Mouse (Mus musculus): Measurements from ENCODE around the gene Dbndd2. TPM values are rescaled to one million over a fixed set of nuclear protein-coding genes. Genes with fewer than 3 reads are reported as not detected.

Dbndd2 gene
- polyA plus RNA-seq, 2 experiments = 4.0 to 5.8 TPM

- TF ChIP-seq EP300 (IDR thresholded peaks at IDR 0.05; ENCODE audit: low read depth) = no peak
- TF ChIP-seq CTCF (IDR thresholded peaks at IDR 0.05; ENCODE audit: low read depth) = no peak
- Histone ChIP-seq H3K27me3 (ENCODE audit: control insufficient read depth, insufficient read depth, low read length) (peaks cover 31% of the 10 kb centered on the region), H3K4me2 (ENCODE audit: low read depth) (peak overlapping the region; percentile 47), H3K9me3 (ENCODE audit: control insufficient read depth, low read length) (no peaks in the 10 kb centered on the region), H3K4me3 (ENCODE audit: insufficient read depth in 1 of 2, low read depth in 2 of 2, low read length in 2 of 2) (peak overlapping the region; percentile 53 to 56), H3K27ac (no peak overlapping the region), H3K9ac (replicated peaks) (no peak overlapping the region; the same call in 1 of the 2 replicates), H3K36me3 (replicated peaks; ENCODE audit: control insufficient read depth, insufficient read depth, low read depth) (no peaks in the 10 kb centered on the region), H3K4me1 (replicated peaks; ENCODE audit: control insufficient read depth in 2 of 2, insufficient read depth in 2 of 2, low read length in 1 of 2) (peaks cover 0 to 4% of the 10 kb centered on the region in 2 experiments; a peak in 1 of 4 replicates)
- WGBS (ENCODE audit: insufficient replicate concordance) = 1% methylated on average over 23 of the region's 26 CpGs
- DNase-seq (ENCODE audit: low read depth in 3 of 3, low spot score in 3 of 3) (no peak), ATAC-seq (ENCODE audit: insufficient read depth) (peak; percentile 75)
Measured at GRCm38 (mm10) chr2:164443051-164443437, 42.9 kb upstream of the Dbndd2 start.

- H3K36me3 ChIP-seq (replicated peaks; ENCODE audit: control insufficient read depth, insufficient read depth, low read depth) = no peaks in the 10 kb centered on the region
- no peak for TF ChIP-seq EP300 (IDR thresholded peaks at IDR 0.05; ENCODE audit: low read depth)
- TF ChIP-seq CTCF (IDR thresholded peaks at IDR 0.05; ENCODE audit: low read depth) = no peak
- WGBS (ENCODE audit: insufficient replicate concordance) = 9% methylated on average over 18 of the region's 18 CpGs
- no peak within 1 kb of the TSS for H3K27ac ChIP-seq
- H3K4me1 ChIP-seq (replicated peaks; ENCODE audit: control insufficient read depth in 2 of 2, insufficient read depth in 2 of 2, low read length in 1 of 2) = peaks cover 0 to 4% of the 10 kb centered on the region in 2 experiments; a peak in 1 of 4 replicates
- ATAC-seq (ENCODE audit: insufficient read depth) (no peak), DNase-seq (ENCODE audit: low read depth in 3 of 3, low spot score in 3 of 3) (no peak)
- no peaks in the 10 kb centered on the region for H3K9me3 ChIP-seq (ENCODE audit: control insufficient read depth, low read length)
- peak within 1 kb of the TSS; percentile 53 to 56 for H3K4me3 ChIP-seq (ENCODE audit: insufficient read depth in 1 of 2, low read depth in 2 of 2, low read length in 2 of 2)
- H3K4me2 ChIP-seq (ENCODE audit: low read depth) = peak within 1 kb of the TSS; percentile 47
- H3K9ac ChIP-seq (replicated peaks) = peak within 1 kb of the TSS; percentile 36
- peaks cover 31% of the 10 kb centered on the region for H3K27me3 ChIP-seq (ENCODE audit: control insufficient read depth, insufficient read depth, low read length)
Measured at GRCm38 (mm10) chr2:164443460-164444000, 42.4 kb upstream of the Dbndd2 start, which contains the start of gene Sdc4. Sdc4 (minus strand) TSS chr2:164443887.

- H3K9ac ChIP-seq (replicated peaks) = no peak overlapping the region
- peaks cover 0 to 4% of the 10 kb centered on the region in 2 experiments; a peak in 1 of 4 replicates for H3K4me1 ChIP-seq (replicated peaks; ENCODE audit: control insufficient read depth in 2 of 2, insufficient read depth in 2 of 2, low read length in 1 of 2)
- H3K4me2 ChIP-seq (ENCODE audit: low read depth) = no peak overlapping the region
- H3K9me3 ChIP-seq (ENCODE audit: control insufficient read depth, low read length) = no peaks in the 10 kb centered on the region
- no peaks in the 10 kb centered on the region for H3K36me3 ChIP-seq (replicated peaks; ENCODE audit: control insufficient read depth, insufficient read depth, low read depth)
- no peak for TF ChIP-seq CTCF (IDR thresholded peaks at IDR 0.05; ENCODE audit: low read depth)
- no peak for TF ChIP-seq EP300 (IDR thresholded peaks at IDR 0.05; ENCODE audit: low read depth)
- no peak overlapping the region for H3K27ac ChIP-seq
- peaks cover 31% of the 10 kb centered on the region for H3K27me3 ChIP-seq (ENCODE audit: control insufficient read depth, insufficient read depth, low read length)
- 48% methylated on average over 2 of the region's 2 CpGs for WGBS (ENCODE audit: insufficient replicate concordance)
- DNase-seq (ENCODE audit: low read depth in 3 of 3, low spot score in 3 of 3) (no peak), ATAC-seq (ENCODE audit: insufficient read depth) (no peak)
- H3K4me3 ChIP-seq (ENCODE audit: insufficient read depth in 1 of 2, low read depth in 2 of 2, low read length in 2 of 2) = no peak overlapping the region
Measured at GRCm38 (mm10) chr2:164444701-164445100, 41.2 kb upstream of the Dbndd2 start.

GRCm38 (mm10) chr2:164445399-164446085 lies 40.4 kb upstream of the Dbndd2 start:
- H3K4me3 ChIP-seq (ENCODE audit: insufficient read depth in 1 of 2, low read depth in 2 of 2, low read length in 2 of 2) = no peak overlapping the region
- no peak overlapping the region for H3K27ac ChIP-seq
- no peak for DNase-seq (ENCODE audit: low read depth in 3 of 3, low spot score in 3 of 3)
- peaks cover 31% of the 10 kb centered on the region for H3K27me3 ChIP-seq (ENCODE audit: control insufficient read depth, insufficient read depth, low read length)
- H3K4me1 ChIP-seq (replicated peaks; ENCODE audit: control insufficient read depth in 2 of 2, insufficient read depth in 2 of 2, low read length in 1 of 2) = peaks cover 0 to 4% of the 10 kb centered on the region in 2 experiments; a peak in 1 of 4 replicates
- ATAC-seq (ENCODE audit: insufficient read depth) = no peak
- no peak overlapping the region for H3K4me2 ChIP-seq (ENCODE audit: low read depth)
- H3K36me3 ChIP-seq (replicated peaks; ENCODE audit: control insufficient read depth, insufficient read depth, low read depth) = no peaks in the 10 kb centered on the region
- H3K9ac ChIP-seq (replicated peaks) = no peak overlapping the region
- WGBS (ENCODE audit: insufficient replicate concordance) = 51% methylated on average over 3 of the region's 3 CpGs
- TF ChIP-seq CTCF (IDR thresholded peaks at IDR 0.05; ENCODE audit: low read depth) (no peak), EP300 (IDR thresholded peaks at IDR 0.05; ENCODE audit: low read depth) (no peak)
- H3K9me3 ChIP-seq (ENCODE audit: control insufficient read depth, low read length) = no peaks in the 10 kb centered on the region

DNA sequence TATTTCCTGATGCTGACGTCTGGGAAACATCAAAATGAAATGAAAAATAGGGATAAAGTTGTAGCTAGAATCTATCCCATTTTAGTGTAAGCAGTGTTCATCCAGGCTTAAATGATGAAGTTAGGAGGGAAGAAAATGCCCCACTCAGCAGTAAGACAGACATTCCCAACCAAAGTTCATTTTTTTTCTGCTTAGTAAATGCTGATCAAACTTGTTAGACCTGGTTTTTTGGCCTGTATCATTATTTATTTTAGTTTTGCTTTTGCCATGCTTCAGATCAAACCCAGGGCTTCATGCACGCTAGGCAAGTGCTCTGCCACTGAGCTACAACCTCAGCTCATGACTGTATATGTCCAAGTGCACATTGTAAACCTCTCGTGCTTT lies 39.8 kb upstream of the Dbndd2 start:
- H3K27me3 ChIP-seq (ENCODE audit: control insufficient read depth, insufficient read depth, low read length) = peaks cover 30% of the 10 kb centered on the region
- ATAC-seq (ENCODE audit: insufficient read depth) = no peak
- no peak overlapping the region for H3K27ac ChIP-seq
- no peak for DNase-seq (ENCODE audit: low read depth in 3 of 3, low spot score in 3 of 3)
- WGBS (ENCODE audit: insufficient replicate concordance) = 41% methylated on average over 3 of the region's 3 CpGs
- H3K4me2 ChIP-seq (ENCODE audit: low read depth) = no peak overlapping the region
- peaks cover 0 to 4% of the 10 kb centered on the region in 2 experiments; a peak in 1 of 4 replicates for H3K4me1 ChIP-seq (replicated peaks; ENCODE audit: control insufficient read depth in 2 of 2, insufficient read depth in 2 of 2, low read length in 1 of 2)
- no peaks in the 10 kb centered on the region for H3K36me3 ChIP-seq (replicated peaks; ENCODE audit: control insufficient read depth, insufficient read depth, low read depth)
- no peaks in the 10 kb centered on the region for H3K9me3 ChIP-seq (ENCODE audit: control insufficient read depth, low read length)
- H3K9ac ChIP-seq (replicated peaks) = no peak overlapping the region
- no peak overlapping the region for H3K4me3 ChIP-seq (ENCODE audit: insufficient read depth in 1 of 2, low read depth in 2 of 2, low read length in 2 of 2)
- TF ChIP-seq EP300 (IDR thresholded peaks at IDR 0.05; ENCODE audit: low read depth) (no peak), CTCF (IDR thresholded peaks at IDR 0.05; ENCODE audit: low read depth) (no peak)

Data from liver, embryonic 14.5 days (tissue).